36 mouse cellular contexts compared by ENCODE assay signal in the genomic region with DNA sequence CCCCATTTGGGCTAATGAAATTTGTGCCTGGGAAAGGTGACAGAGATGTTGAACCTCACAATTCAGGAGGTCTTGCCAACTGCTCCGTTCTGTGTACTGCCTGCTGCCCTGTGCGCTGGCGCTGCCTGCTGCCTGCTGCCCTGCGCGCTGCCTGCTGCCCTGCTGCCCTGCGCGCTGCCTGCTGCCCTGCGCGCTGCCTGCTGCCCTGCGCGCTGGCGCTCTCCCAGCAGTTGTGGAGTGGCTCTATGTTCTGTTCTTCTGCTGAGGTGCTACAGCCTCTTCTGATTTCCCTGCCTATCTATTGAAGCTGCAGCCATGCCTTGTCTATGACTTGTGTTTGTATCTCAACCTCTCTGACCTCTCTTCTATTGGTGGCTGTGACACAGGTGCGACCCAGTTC. TPM values are rescaled to one million over a fixed set of nuclear protein-coding genes. Genes with fewer than 3 reads are reported as not detected.
"Had no signal": no experiment of that assay in that cellular context is flagged by ENCODE, and none has a peak within 500 bp of the region (broad histone marks: within the 10 kb centered on the region; RNA-seq: fewer than 3 reads in every experiment).

No protein-coding gene starts in this region.

- H3K27me3 ChIP-seq: limb, embryonic 12.5 days; limb, embryonic 13.5 days; limb, embryonic 15.5 days; liver, embryonic 12.5 days; liver, embryonic 13.5 days; liver, embryonic 15.5 days; lung, embryonic 15.5 days; midbrain, embryonic 12.5 days; midbrain, embryonic 13.5 days; midbrain, embryonic 15.5 days had no signal

- H3K27ac ChIP-seq: left cerebral cortex, adult 2 months; limb, embryonic 10.5 days; limb, embryonic 12.5 days; limb, embryonic 13.5 days; limb, embryonic 15.5 days; liver, embryonic 12.5 days; liver, embryonic 13.5 days; liver, embryonic 14.5 days; liver, embryonic 15.5 days; lung, embryonic 15.5 days; macrophage; midbrain, embryonic 10.5 days; midbrain, embryonic 12.5 days; midbrain, embryonic 13.5 days; midbrain, embryonic 15.5 days had no signal

- H3K4me2 ChIP-seq: limb, embryonic 12.5 days; limb, embryonic 13.5 days; limb, embryonic 15.5 days; liver, embryonic 11.5 days; liver, embryonic 12.5 days; liver, embryonic 13.5 days; liver, embryonic 15.5 days; lung, embryonic 14.5 days; lung, embryonic 15.5 days; midbrain, embryonic 11.5 days; midbrain, embryonic 12.5 days; midbrain, embryonic 13.5 days; midbrain, embryonic 15.5 days had no signal

- ATAC-seq: liver, embryonic 12.5 days; liver, postnatal 0 days; lung, postnatal 0 days; midbrain, embryonic 13.5 days; midbrain, embryonic 15.5 days; midbrain, embryonic 16.5 days had no signal

- H3K4me3 ChIP-seq: left cerebral cortex, adult 2 months; limb, embryonic 10.5 days; limb, embryonic 12.5 days; limb, embryonic 13.5 days; limb, embryonic 15.5 days; liver, embryonic 12.5 days; liver, embryonic 13.5 days; liver, embryonic 15.5 days; lung, embryonic 15.5 days; megakaryocyte, embryonic 14.5 days; midbrain, embryonic 10.5 days; midbrain, embryonic 12.5 days; midbrain, embryonic 13.5 days; midbrain, embryonic 15.5 days; myocyte had no signal

- DNase-seq: left cerebral cortex, postnatal 4 days; liver; liver, embryonic 13.5 days; liver, postnatal 0 days; lung, adult 18-20 months; lung, adult 2 months; lung, embryonic 14.5 days; lung, postnatal 10 days; lung, postnatal 14 days; lung, postnatal 36 days; lung, postnatal 4 days; midbrain, embryonic 14.5 days had no signal

- H3K9ac ChIP-seq: limb, embryonic 12.5 days; limb, embryonic 13.5 days; limb, embryonic 15.5 days; liver, embryonic 12.5 days; liver, embryonic 13.5 days; liver, embryonic 14.5 days; liver, embryonic 15.5 days; liver, postnatal 0 days; lung, embryonic 14.5 days; lung, embryonic 15.5 days; midbrain, embryonic 12.5 days; midbrain, embryonic 13.5 days; midbrain, embryonic 15.5 days had no signal

- H3K4me1 ChIP-seq: limb, embryonic 10.5 days; limb, embryonic 12.5 days; limb, embryonic 13.5 days; limb, embryonic 15.5 days; liver, embryonic 12.5 days; liver, embryonic 13.5 days; liver, embryonic 15.5 days; lung, embryonic 15.5 days; midbrain, embryonic 12.5 days; midbrain, embryonic 13.5 days; midbrain, embryonic 15.5 days had no signal

- H3K9me3 ChIP-seq: limb, embryonic 10.5 days; limb, embryonic 12.5 days; limb, embryonic 13.5 days; limb, embryonic 15.5 days; liver, embryonic 12.5 days; liver, embryonic 13.5 days; liver, embryonic 15.5 days; lung, embryonic 15.5 days; megakaryocyte, embryonic 14.5 days; midbrain, embryonic 10.5 days; midbrain, embryonic 12.5 days; midbrain, embryonic 13.5 days; midbrain, embryonic 15.5 days had no signal

RNA-seq across cellular contexts. Expression of a gene that starts 51.5 kb away (rescaled TPM):
- polyA plus RNA-seq: limb, embryonic 10.5 days; limb, embryonic 11.5 days; limb, embryonic 12.5 days; limb, embryonic 15.5 days; liver, adult 2 months; liver, embryonic 11.5 days; liver, embryonic 12.5 days; liver, embryonic 13.5 days; liver, embryonic 14.5 days; liver, embryonic 15.5 days; liver, embryonic 16.5 days; liver, postnatal 0 days; lung, adult 2 months; lung, embryonic 14.5 days; lung, embryonic 15.5 days; lung, embryonic 16.5 days; macrophage; midbrain, embryonic 13.5 days; midbrain, embryonic 14.5 days; midbrain, embryonic 15.5 days; midbrain, embryonic 16.5 days; myocyte had no signal
